Mouse (Mus musculus) neutrophil, adult 5-6 weeks (primary cell): Measurements from ENCODE around the gene Egfl7. TPM values are rescaled to one million over a fixed set of nuclear protein-coding genes. Genes with fewer than 3 reads are reported as not detected.

ENCODE experiments used
- ATAC-seq: fragments of 151-379, 151-347 bp; 2 replicates; pipeline ENCODE4 v1.8.0; 2017; ENCODE audit warnings: mild to moderate bottlenecking, moderate TSS enrichment; ENCODE audit not compliant: insufficient number of reproducible peaks, poor library complexity, low FRiP score, severe bottlenecking; ENCODE audit errors: extremely low read depth
- total RNA-seq: library from RNA; stranded (forward); fragments of 200-1000 nt; gene quantifications from 2 replicates; pipeline ENCODE4 v1.2.3, GENCODE M21; 2017

The Egfl7 gene
- total RNA-seq, 1 experiment from 2014 or later = 0.58 TPM

GRCm38 (mm10) chr2:26633953-26634530, 54.2 kb downstream of the Egfl7 start:
- no peak for ATAC-seq

GRCm38 (mm10) chr2:26634629-26635488, 55.0 kb downstream of the Egfl7 start:
- ATAC-seq = no peak

GRCm38 (mm10) chr2:26635489-26636324, 55.9 kb downstream of the Egfl7 start:
- no peak for ATAC-seq

GRCm38 (mm10) chr2:26636325-26636635, 56.5 kb downstream of the Egfl7 start:
- ATAC-seq = no peak

GRCm38 (mm10) chr2:26637316-26637932, 57.6 kb downstream of the Egfl7 start:
- no peak for ATAC-seq

GRCm38 (mm10) chr2:26638039-26638438, 58.2 kb downstream of the Egfl7 start:
- ATAC-seq = no peak

GRCm38 (mm10) chr2:26638572-26638971, 58.8 kb downstream of the Egfl7 start:
- ATAC-seq = no peak

- peak; percentile 47; the same call in 1 of the 2 replicates for ATAC-seq
These were observed 59.3 kb downstream of the Egfl7 start for GRCm38 (mm10) chr2:26639083-26639482.

- ATAC-seq = peak; percentile 82
These were observed 60.3 kb downstream of the Egfl7 start for GRCm38 (mm10) chr2:26639838-26640830.

- ATAC-seq = no peak
These were observed 61.3 kb downstream of the Egfl7 start for GRCm38 (mm10) chr2:26641006-26641647.

Other genes starting within 250 kb of the Egfl7 start
- 6.2 and 7.7 TPM in 2 replicates for gene Dnlz, start 227.9 kb upstream of the Egfl7 start, total RNA-seq
- 118 and 130 TPM in 2 replicates for gene Card9, start 219.1 kb upstream of the Egfl7 start, total RNA-seq
- gene Snapc4, start 199.4 kb upstream of the Egfl7 start, total RNA-seq = 58.9 and 67.2 TPM in 2 replicates
- 139 and 145 TPM in 2 replicates for gene Entr1, start 190.7 kb upstream of the Egfl7 start, total RNA-seq
- 52.1 and 65.4 TPM in 2 replicates for gene Pmpca, start 190.7 kb upstream of the Egfl7 start, total RNA-seq
- gene Inpp5e, start 170.8 kb upstream of the Egfl7 start, total RNA-seq = 17.1 and 18.5 TPM in 2 replicates
- gene Sec16a, start 134.8 kb upstream of the Egfl7 start, total RNA-seq = 62.1 and 65.5 TPM in 2 replicates
- 46.5 and 48.8 TPM in 2 replicates for gene Notch1, start 63.4 kb upstream of the Egfl7 start, total RNA-seq
- gene Gm20532, start 6.6 kb downstream of the Egfl7 start, total RNA-seq = not detected in 2 replicates
- 40.4 and 43.6 TPM in 2 replicates for gene Agpat2, start 24.4 kb downstream of the Egfl7 start, total RNA-seq
- not detected in 2 replicates for gene Fam69b, start 48.4 kb downstream of the Egfl7 start, total RNA-seq
- gene Lcn4, start 91.3 kb downstream of the Egfl7 start, total RNA-seq = 1.2 and 1.7 TPM in 2 replicates